Mouse (Mus musculus) heart, postnatal 4 days (tissue): ENCODE results near the gene Zdhhc5. TPM values are rescaled to one million over a fixed set of nuclear protein-coding genes. Genes with fewer than 3 reads are reported as not detected.
"Not testable (repeated sequence)": the region's sequence is repeated elsewhere in the genome, so short reads cannot be mapped to it uniquely, and the experiment has no call there.

Source experiments
- DNase-seq: peaks from one replicate; pipeline ENCODE4 v3.0.0; 2021
- total RNA-seq, 2 experiments: library from RNA; stranded (reverse); gene quantifications; 2 replicates each; pipeline ENCODE4 v1.2.3; 2021

The Zdhhc5 gene
- total RNA-seq, 2 experiments from 2014 or later: 73.9 to 74.2 TPM

DNA sequence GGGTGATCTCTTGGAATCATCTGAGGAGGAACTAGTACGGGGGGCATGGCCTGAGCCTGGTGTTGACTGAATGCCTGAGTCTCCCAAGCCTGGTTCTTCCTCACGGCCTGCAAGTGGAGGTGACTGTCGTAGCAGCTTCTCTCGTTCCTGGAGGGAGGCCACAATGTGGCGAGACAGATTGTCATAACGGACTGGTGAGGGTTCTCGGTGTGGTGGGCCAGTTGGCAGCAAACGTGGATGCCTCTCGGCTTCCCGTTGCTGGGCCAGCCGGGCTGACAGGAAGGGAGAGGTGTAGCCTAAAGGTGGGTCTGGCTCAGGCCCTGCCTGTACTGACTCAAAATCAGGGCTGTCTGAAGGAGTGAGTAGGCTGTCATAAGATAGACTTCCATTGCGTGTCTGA, 24.9 kb downstream of the Zdhhc5 start:
- no peak for DNase-seq

DNA sequence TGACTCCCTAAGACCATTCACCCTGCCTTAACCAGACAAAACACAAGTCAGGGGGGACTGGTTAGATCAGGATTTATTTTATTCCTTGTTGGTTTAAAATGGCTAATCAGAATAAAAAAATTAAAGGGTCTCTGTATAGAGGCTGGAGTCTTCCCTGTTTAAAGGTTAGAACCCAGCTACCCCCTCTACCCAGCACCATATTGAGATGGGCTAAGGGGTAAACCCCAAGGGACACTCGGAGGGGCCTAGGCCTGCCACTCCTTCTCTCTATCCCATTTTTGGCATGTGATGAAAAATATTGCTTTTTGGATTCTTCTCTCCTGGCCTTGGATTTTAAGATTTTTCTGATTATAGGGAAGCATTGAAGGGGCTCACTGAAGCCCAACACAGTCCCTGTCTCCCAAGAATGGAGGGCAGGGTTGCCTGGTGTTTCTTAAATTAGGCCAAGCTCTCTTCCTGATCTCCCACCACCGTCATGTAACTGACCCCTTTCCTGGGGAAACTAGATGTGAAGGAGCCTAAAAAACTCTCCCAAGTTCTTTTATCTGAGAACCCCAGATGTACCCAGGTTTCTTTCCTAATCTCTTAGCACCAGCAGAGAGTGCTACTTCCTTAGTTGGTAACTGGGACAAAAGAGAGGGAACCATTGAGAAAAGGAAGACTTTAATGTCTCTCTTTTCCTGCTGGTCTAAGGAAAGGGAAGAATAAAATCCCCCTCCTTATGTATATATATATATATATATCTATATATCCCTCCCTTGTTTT, 26.7 kb downstream of the Zdhhc5 start:
- no peak for DNase-seq

DNA sequence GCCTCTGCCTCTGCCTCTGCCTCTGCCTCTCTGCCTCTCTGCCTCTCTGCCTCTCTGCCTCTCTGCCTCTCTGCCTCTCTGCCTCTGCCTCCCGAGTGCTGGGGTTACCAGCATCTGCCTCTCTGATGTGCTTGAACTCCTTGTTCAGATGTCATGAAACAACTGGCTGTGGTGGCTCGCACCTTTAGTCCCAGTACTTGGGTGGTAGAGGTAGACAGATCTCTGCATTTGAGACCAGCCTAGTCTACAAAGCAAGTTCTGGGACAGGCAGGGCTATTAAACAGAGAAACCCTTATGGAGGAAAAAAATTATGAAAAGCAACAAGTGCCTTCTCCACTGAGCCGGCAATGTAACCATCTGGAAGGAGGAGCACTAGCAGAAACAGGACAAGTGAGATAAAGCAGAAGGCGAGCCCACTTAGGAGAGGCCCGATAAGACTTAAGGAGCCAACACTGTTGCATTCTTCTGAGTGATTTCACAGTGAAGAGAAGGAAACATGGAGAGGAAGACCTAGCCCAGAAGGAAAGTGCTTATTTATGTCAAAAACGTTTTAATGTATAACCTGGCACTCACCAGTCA, 32.3 kb downstream of the Zdhhc5 start:
- no peak for DNase-seq

DNA sequence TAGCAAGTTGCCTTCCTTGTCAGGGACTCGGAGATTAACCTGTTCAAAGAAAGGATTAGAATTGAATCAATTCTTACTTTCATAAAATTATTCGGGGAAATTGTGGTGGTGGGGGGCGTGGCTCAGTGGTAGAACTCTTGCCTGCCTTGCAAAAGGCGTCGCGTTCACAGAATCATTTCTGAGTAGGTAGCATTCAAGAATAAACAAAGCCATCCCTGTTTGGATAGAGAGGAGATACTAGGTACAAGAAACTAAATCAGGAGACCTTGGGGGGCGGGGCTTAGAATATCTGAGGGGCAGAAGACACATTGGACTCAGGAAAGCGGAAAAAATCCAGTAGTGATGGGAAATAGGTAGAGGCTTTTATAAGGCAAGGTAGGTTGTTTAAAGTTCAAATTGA, 36.0 kb downstream of the Zdhhc5 start, which contains the start of gene Tmx2:
Gene Tmx2 (minus strand): TSS at position 125 of the 400 bp plus-strand sequence.
- DNase-seq: no peak

DNA sequence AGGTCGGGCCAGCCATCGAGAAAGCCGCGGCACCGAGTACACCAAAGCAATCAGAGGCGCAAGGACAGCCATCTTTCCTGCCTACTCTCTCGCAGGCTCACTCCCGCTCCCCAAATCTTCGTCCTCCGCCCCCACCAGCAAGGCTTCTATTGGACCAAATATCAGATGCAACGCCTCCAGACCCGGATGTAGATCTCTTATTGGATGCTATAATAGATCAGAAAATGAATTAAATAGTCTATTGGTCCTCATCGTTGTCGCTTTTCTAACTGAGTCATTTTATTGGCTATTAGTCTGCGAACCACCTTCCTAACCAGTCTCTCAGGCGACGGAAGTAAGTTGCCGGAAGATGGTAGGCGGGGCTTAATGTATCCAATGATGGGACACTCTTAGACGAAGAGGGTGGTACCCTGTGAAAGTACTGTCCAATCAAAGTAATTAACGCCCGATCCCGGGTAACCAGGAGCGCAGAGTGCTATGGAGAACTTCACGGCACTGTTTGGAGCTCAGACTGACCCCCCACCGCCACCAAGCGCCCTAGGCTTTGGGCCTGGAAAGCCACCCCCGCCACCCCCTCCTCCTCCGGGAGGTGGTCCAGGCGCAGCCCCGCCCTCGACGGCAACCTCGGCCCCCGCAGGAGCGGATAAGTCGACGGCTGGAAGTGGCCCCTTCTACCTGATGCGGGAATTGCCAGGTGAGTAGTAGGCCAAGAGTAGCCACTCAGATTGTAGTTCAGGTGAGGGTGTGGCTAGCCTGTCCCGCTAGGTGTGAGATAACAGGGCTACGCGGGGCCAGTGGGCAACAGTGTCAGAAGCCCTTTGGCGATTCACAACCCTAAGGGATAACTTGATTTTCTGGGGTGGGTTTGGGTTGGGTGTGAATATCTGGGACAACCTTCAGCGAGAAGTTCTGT, 36.8 kb downstream of the Zdhhc5 start, which contains the start of the genes Gm28635 and Med19:
Gene Gm28635 (minus strand): TSS at position 74 of the 913 bp plus-strand sequence.
Gene Med19 (plus strand): TSS at position 435 of the 913 bp plus-strand sequence.
- peak; percentile 93 for DNase-seq

DNA sequence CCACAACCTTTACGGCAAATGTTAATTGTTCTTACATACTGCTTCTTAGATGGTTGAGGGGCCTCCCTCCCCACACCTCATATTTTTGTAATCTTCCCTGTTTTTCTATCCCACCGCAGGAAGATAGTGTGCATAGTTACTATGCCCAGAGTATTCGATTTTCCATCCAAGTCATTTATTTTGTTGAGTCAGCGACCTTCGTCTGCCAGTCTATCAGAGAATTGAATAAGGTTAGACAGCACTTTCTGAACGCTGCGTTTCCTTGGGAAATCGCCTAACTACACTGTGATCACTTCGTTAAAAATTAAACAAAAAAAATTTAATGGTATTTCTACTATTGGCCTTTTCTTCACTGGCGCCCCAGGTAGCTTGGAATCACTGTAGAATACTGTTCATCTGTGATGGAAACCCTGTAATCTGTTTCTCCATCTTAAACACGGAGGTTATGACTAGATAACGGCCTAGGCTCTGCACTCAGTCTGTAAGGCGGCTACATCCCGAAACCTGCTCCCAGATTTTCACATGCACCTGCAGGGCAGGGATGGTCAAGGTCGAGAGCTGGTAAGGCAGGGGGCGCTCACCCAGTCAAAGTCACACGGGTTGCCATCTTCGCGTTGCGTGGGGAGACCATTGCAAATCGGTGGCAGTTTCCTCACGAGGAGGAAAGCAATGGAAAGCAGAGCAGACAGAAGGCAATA, 37.6 kb downstream of the Zdhhc5 start:
- no peak for DNase-seq

DNA sequence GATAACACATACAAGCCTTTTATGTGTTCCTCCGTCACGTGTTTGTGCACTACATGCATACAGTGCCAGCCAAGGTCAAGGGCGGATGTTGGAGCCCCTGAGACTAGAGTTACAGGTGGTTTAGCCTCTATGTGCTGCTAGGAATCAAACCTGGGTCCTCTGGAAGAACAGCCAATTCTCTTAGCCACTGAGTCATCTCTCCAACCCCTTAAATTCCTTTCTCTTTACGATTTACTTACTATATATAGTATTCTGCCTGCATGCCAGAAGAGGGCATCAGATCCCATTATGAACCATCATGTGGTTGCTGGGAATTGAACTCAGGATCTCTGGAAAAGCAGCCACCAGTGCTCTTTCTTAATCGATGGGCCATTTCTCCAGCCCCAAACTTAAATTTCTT, 43.4 kb downstream of the Zdhhc5 start:
- not testable (repeated sequence) for DNase-seq

DNA sequence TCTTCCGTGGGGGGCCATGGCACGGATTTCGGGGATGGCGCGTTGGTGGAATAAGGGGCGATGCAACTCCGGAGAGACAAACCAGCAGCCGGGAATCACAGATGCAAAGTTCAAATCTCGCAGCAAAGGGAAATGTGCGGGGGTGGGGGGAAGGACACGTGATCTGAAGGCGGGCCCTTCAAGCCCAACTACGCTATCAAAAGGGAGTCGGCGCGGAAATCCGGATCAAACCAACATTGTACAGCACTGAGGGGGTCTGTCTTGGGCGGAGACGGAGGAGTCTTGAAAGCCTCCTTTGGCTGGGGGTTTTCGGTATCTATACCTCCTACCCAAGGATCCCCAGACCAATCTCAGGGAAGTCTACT, 44.4 kb downstream of the Zdhhc5 start, which contains the start of gene Selenoh:
Gene Selenoh (minus strand): TSS at position 202 of the 365 bp plus-strand sequence.
- peak; percentile 88 for DNase-seq

DNA sequence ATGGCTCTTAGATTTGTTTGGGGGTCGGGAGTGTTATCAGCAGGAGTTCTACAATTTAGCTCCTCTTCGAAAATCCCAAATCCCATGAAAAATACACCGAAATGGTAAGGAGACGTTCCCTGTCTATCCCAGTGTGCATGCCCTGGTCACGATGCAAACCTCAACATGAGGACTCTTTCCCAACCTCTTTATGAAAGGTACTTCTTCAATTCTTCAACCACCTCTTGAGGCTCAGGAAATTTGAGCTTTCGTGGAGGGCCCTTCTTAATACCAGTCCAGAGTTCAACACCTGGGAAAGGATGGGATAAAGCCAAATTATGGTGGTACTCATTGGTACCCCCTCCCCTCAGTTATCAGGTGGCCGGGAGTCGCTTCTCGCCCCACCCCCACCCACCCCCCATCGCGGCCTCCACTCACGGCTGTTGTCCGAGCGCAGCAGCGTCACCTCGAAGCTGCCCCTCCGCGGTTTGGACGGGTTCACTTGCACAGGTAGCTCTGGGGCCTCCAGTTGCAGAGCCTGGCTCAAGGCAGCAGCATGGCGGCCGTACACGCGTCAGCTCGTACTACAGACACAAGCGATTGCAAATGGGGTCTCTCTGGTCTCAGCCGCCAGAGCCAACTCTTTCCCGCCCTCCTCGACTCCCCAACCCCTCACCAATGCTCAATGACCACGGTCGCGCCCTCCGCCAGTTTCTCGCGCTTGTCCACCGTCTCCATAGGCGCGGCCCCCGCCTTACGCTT, 45.0 kb downstream of the Zdhhc5 start:
- no peak for DNase-seq

DNA sequence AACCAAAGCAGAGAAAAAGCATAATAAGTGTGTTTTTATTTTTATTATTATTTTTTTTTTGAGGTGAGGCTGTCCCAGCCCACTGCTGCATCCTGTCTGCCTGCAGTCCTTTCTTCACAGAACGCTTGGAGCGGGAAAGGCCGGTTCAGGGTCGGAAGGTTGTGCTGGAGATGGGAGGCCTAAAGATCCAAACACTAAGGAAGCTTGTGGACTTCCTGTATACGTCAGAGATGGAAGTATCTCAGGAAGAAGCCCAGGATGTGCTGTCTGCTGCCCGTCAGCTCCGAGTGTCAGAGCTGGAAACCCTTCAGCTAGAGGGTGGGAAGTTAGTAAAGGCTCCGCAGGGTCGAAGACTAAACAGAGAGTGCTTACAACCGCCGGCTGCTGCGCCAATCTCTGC, 48.9 kb downstream of the Zdhhc5 start:
- no peak for DNase-seq

DNA sequence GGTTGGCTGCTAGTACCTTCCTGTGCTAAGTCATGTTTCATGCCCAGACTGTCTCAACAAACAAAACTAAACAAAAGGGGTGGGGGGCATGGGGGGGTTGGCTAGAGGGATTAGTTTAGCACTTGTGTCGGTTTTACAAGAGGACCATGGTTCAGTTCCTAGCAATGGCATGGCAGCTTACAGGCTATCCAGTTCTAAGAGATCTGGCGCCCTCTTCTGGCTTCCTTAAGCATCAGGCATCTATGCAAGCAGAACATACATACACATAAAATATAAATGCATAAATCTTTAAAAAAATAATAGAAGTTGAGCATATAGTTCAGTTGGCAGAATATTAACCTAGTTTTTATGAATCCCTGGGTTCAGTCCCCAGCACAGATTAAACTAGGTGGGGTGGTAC, 52.1 kb downstream of the Zdhhc5 start:
- DNase-seq: peak; percentile 61

DNA sequence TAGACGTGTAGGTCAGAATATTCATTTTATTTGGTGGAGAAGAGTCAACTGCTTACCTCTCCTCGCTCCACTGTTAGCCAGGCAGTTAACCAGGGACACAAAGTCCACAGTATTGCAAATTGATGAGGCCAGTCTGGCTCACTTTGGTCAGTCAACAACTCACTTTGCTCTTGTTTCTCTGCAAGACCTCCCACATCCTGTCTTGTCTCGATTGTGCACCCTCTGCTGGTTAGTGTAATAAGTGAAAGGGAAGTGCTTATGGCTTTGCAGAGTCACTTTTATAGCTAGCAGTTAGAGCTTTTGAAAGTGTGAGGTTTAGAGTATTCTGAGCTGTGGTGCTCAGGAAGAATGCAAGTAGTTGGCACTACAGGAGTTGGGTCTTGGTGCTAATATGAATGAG, 54.7 kb downstream of the Zdhhc5 start:
- DNase-seq: peak; percentile 65

DNA sequence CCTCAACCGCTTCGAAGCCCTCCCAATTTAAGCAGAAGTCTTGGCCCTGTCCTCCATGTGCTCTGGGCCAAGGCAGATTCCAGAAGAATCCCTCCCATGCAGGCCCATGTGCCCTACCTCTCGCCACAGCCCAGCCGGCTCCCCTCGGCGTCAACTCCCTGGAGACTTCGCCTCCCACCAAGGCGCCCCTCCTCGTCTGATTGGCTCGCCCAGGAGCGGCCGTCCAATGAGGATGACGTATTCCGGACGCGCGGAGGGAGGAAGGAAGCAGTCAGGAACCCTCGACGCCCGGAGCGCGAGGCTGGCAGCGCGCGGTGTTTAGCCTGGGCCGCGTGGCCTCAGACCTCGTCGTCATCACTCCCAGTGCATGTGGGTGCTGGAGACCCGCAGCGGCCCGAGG, 56.2 kb downstream of the Zdhhc5 start, which contains the start of gene Btbd18:
Gene Btbd18 (plus strand): TSS at position 274 of the 400 bp plus-strand sequence.
- no peak for DNase-seq

DNA sequence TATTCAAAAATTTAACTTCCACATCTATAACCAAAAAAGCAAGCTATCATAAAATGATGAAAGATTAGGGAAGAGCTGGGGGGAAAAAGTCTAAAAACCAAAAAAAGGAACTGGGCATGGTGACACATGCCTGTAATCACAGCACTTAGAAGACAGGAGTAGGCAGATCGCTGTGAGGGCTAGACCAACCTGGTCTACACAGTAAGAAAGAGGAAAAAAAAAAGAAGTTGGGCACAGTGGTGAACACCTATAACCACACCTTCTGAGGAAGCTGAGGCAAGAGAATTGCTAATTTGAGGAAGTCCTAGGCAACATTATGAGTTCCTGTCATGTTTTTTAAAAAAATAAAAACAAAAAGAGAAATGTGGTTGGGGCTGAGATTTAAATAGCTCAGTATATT, 59.1 kb downstream of the Zdhhc5 start:
- DNase-seq: no peak

DNA sequence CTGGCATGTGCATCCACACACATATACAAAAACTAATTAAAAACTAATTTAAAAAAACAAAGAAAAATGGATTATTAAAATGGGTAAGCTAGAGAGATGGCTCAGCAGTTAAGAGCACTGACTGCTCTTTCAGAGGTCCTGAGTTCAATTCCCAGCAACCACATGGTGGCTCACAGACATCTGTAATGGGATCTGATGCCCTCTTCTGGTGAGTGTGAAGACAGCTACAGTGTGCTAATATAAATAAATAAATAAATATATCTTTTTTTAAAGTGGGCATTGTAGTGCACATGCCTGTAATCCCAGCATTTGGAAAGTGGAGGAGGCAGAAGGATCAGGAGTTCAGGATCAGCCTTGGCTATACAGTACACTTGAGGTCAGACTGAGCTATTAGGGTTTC, 61.6 kb downstream of the Zdhhc5 start:
- no peak for DNase-seq

DNA sequence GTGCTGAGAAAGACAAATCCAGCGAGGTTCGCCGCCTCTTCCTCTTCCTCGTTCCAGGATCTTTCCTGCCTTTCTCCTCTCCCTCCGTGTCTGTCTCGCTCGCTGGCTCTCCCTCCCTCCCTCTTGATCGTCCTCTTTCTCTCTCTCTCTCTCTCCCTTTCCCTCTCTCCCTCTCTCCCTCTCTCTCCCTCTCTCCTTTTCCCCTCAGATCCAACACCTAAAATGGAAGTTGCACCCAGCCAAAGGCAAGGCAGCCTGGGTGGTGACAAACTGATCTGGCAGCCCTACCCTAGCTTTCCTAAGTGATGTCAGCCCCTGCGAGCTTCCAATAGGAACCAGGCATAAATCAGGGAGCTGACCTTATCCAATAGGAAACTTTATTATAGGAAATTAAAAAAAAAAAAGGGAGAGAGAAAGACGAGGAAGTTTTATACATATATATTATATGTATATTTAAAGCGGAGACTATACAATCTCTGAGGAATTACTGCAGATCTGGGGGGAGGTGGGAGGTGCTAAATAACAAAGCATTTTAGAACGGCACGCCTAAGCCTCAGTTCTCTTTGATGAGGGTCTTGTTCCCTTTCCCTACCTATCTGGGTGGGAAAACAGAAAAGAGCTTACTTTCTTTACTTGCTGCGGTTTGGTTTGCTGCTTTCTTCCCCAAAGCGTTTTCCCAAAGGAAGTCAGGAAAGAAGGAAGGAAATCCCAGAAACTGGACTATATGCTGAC, 64.3 kb downstream of the Zdhhc5 start, which contains the start of gene Ctnnd1:
Gene Ctnnd1 (minus strand): TSS at position 302 of the 732 bp plus-strand sequence.
- peak; percentile 88 for DNase-seq

DNA sequence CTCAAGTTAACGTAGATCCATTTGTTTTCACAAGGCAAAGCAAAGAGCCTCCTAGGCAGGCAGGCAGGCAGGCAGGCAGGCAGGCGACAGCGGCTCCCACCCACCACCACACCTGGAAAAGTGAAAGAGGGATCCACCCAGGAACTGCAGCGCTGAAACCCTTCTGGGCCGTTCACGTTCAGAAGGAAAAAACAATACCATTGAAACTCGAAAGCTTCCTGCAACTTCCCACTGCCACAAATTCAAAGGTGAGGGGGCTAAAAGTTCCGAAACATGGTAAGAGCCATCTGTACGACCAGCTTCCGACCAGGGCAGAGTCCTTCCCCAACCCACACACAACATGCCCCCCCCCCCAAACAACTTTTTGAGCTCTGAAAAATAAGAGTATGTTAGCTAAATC, 65.3 kb downstream of the Zdhhc5 start:
- no peak for DNase-seq

DNA sequence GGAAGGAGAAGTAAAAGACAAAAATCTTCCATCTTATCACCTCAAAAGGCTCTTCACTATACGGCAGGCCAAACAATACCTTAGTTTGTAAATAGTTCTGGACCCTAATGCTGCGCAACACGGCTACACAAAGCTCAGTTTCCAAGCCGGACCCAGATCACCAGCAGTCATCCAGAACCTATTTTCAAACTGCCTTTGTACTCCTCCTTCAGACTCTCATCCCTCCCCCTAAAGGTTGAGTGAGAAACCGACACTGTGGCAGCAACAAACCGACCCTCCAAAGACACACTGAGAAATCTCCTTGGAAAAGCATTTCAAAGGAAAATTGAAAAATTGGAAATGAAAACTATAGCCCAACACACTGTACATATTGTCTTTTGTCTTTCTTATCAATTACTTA, 66.6 kb downstream of the Zdhhc5 start:
- no peak for DNase-seq

DNA sequence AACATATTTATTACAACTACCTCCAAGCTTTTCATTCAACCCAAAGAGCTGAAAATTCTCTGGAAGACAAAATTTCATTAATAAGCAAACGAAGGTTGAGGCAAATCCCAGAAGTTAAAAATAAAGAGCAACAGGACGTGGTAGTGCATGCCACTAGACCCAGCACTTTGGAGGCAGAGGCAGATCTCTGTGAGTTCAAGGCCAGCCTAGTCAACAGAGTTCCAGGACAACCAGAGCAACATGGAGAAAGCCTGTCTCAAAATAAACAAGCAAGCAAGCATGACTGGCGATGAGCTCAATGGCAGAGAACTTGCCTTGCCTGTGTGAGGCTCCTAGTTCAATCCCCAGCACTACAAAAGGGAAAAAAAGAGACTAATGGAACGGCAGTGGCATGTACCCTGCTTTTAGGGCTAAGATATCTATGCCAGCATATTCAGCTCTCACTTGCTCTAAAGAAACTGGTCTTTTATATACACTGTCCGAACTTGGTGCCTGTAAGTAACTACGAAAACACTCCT, 67.9 kb downstream of the Zdhhc5 start:
- DNase-seq: no peak

DNA sequence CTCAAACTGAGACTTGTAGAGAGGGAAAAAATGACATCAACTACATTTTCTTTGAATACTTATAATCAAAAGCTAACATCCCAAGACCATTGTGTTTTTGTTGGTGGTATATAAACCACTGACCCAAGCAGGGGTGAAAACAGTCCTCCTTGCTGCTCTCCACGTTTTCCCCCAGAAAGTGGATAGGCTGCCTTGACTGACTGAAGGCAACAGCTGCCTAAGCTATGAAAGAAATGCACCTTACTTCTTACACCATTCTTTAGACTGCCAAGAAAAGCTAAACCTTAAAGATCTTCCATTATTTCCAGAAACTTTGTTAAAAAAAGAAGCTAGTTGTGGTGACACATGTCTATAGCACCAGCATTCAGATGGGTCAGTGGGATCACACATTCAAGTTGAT, 68.8 kb downstream of the Zdhhc5 start:
- no peak for DNase-seq
